Mouse (Mus musculus) adrenal gland, postnatal 4 days (tissue): ENCODE data around the gene 2010003K11Rik. TPM values are rescaled to one million over a fixed set of nuclear protein-coding genes. Genes with fewer than 3 reads are reported as not detected.

ENCODE experiments used
- DNase-seq, 2 experiments: peaks; one replicate each; pipeline ENCODE4 v3.0.0; 2021 to 2022; ENCODE audit warnings: low spot score in 2 of 2, mixed read lengths in 2 of 2
- total RNA-seq, 2 experiments: library from RNA; stranded (reverse); gene quantifications; 2 replicates each; pipeline ENCODE4 v1.2.3; 2021

Gene 2010003K11Rik
- total RNA-seq, 2 experiments from 2014 or later, result 2.0 to 4.1 TPM

- no peak for DNase-seq
Observed at GRCm38 (mm10) chr19:4502701-4503100, 4.3 kb upstream of the 2010003K11Rik start.

- DNase-seq, result peak; percentile 54 to 57
Observed at GRCm38 (mm10) chr19:4497263-4497973, 965 bp downstream of the 2010003K11Rik start.

GRCm38 (mm10) chr19:4496535-4497262 lies 1.7 kb downstream of the 2010003K11Rik start:
- no peak for DNase-seq

- no peak for DNase-seq
Observed at GRCm38 (mm10) chr19:4495814-4496213, 2.6 kb downstream of the 2010003K11Rik start.

GRCm38 (mm10) chr19:4494707-4495106 lies 3.7 kb downstream of the 2010003K11Rik start:
- DNase-seq, result no peak

GRCm38 (mm10) chr19:4492526-4493296 lies 5.7 kb downstream of the 2010003K11Rik start:
- peak in 1 of 2 experiments; percentile 55 for DNase-seq

- DNase-seq, result no peak
Observed at GRCm38 (mm10) chr19:4491080-4491695, 7.2 kb downstream of the 2010003K11Rik start.

GRCm38 (mm10) chr19:4487877-4488276 lies 10.5 kb downstream of the 2010003K11Rik start:
- no peak for DNase-seq

- DNase-seq, result no peak
Observed at GRCm38 (mm10) chr19:4485006-4485405, 13.4 kb downstream of the 2010003K11Rik start.

GRCm38 (mm10) chr19:4482111-4482859 lies 16.1 kb downstream of the 2010003K11Rik start:
- no peak for DNase-seq

GRCm38 (mm10) chr19:4481326-4481725 lies 17.1 kb downstream of the 2010003K11Rik start:
- DNase-seq, result no peak

- no peak for DNase-seq
Observed at GRCm38 (mm10) chr19:4480041-4480440, 18.3 kb downstream of the 2010003K11Rik start.

GRCm38 (mm10) chr19:4478190-4478516 lies 20.2 kb downstream of the 2010003K11Rik start:
- no peak for DNase-seq

GRCm38 (mm10) chr19:4477345-4478189 lies 20.8 kb downstream of the 2010003K11Rik start, which contains the start of gene Syt12:
TSS of gene Syt12 (minus strand) at chr19:4477447.
- peak in 1 of 2 experiments; percentile 52 for DNase-seq

- peak in 1 of 2 experiments; percentile 22 for DNase-seq
Observed at GRCm38 (mm10) chr19:4476601-4477257, 21.7 kb downstream of the 2010003K11Rik start.

- no peak for DNase-seq
Observed at GRCm38 (mm10) chr19:4475224-4475925, 23.0 kb downstream of the 2010003K11Rik start.

- no peak for DNase-seq
Observed at GRCm38 (mm10) chr19:4474739-4475138, 23.6 kb downstream of the 2010003K11Rik start.

- no peak for DNase-seq
Observed at GRCm38 (mm10) chr19:4473549-4473948, 24.8 kb downstream of the 2010003K11Rik start.
